Mouse (Mus musculus): ENCODE data around the gene Slc44a1. TPM values are rescaled to one million over a fixed set of nuclear protein-coding genes. Genes with fewer than 3 reads are reported as not detected.

Slc44a1 gene
- polyA plus RNA-seq, 1 experiment from 2014 or later, result 19.5 TPM

GRCm38 (mm10) chr4:53522655-53523054 lies 82.4 kb downstream of the Slc44a1 start:
- no peak for ATAC-seq (replicated peaks; ENCODE audit: insufficient number of reproducible peaks, low FRiP score, low TSS enrichment)
- H3K4me3 ChIP-seq (ENCODE audit: low read depth, low read length), result no peak overlapping the region
- 61% methylated on average over 8 of the region's 8 CpGs for WGBS (ENCODE audit: insufficient replicate concordance)
- H3K9me3 ChIP-seq (replicated peaks; ENCODE audit: control insufficient read depth, low read length), result no peaks in the 10 kb centered on the region
- H3K4me1 ChIP-seq (ENCODE audit: control insufficient read depth, insufficient read depth, low read length), result peaks cover 5% of the 10 kb centered on the region; the same call in 1 of the 2 replicates
- H3K27ac ChIP-seq (ENCODE audit: low read depth, low read length), result no peak overlapping the region
- H3K9ac ChIP-seq (ENCODE audit: low read depth, low read length), result no peak overlapping the region
- H3K36me3 ChIP-seq (ENCODE audit: control insufficient read depth, insufficient read depth, low read length), result no peaks in the 10 kb centered on the region
- no peaks in the 10 kb centered on the region for H3K27me3 ChIP-seq (ENCODE audit: control insufficient read depth, insufficient read depth, low read length)
- H3K4me2 ChIP-seq, result no peak overlapping the region

GRCm38 (mm10) chr4:53525503-53525902 lies 85.3 kb downstream of the Slc44a1 start:
- Histone ChIP-seq H3K36me3 (ENCODE audit: control insufficient read depth, insufficient read depth, low read length) (no peaks in the 10 kb centered on the region), H3K9ac (ENCODE audit: low read depth, low read length) (no peak overlapping the region), H3K9me3 (replicated peaks; ENCODE audit: control insufficient read depth, low read length) (no peaks in the 10 kb centered on the region), H3K4me1 (ENCODE audit: control insufficient read depth, insufficient read depth, low read length) (peaks cover 5% of the 10 kb centered on the region; the same call in 1 of the 2 replicates), H3K27me3 (ENCODE audit: control insufficient read depth, insufficient read depth, low read length) (no peaks in the 10 kb centered on the region), H3K4me3 (ENCODE audit: low read depth, low read length) (no peak overlapping the region), H3K4me2 (no peak overlapping the region), H3K27ac (ENCODE audit: low read depth, low read length) (no peak overlapping the region)
- WGBS (ENCODE audit: insufficient replicate concordance), result 83% methylated on average over 6 of the region's 6 CpGs
- ATAC-seq (replicated peaks; ENCODE audit: insufficient number of reproducible peaks, low FRiP score, low TSS enrichment), result no peak

- H3K27ac ChIP-seq (ENCODE audit: low read depth, low read length), result no peak overlapping the region
- no peaks in the 10 kb centered on the region for H3K9me3 ChIP-seq (replicated peaks; ENCODE audit: control insufficient read depth, low read length)
- H3K36me3 ChIP-seq (ENCODE audit: control insufficient read depth, insufficient read depth, low read length), result no peaks in the 10 kb centered on the region
- H3K4me1 ChIP-seq (ENCODE audit: control insufficient read depth, insufficient read depth, low read length), result peaks cover 4% of the 10 kb centered on the region; the same call in 1 of the 2 replicates
- H3K4me3 ChIP-seq (ENCODE audit: low read depth, low read length), result no peak overlapping the region
- H3K9ac ChIP-seq (ENCODE audit: low read depth, low read length), result no peak overlapping the region
- 86% methylated on average over 1 of the region's 1 CpGs for WGBS (ENCODE audit: insufficient replicate concordance)
- no peak for ATAC-seq (replicated peaks; ENCODE audit: insufficient number of reproducible peaks, low FRiP score, low TSS enrichment)
- no peaks in the 10 kb centered on the region for H3K27me3 ChIP-seq (ENCODE audit: control insufficient read depth, insufficient read depth, low read length)
- H3K4me2 ChIP-seq, result no peak overlapping the region
These were observed 85.8 kb downstream of the Slc44a1 start for GRCm38 (mm10) chr4:53525994-53526393.

GRCm38 (mm10) chr4:53526446-53526845 lies 86.2 kb downstream of the Slc44a1 start:
- Histone ChIP-seq H3K4me2 (no peak overlapping the region), H3K4me3 (ENCODE audit: low read depth, low read length) (no peak overlapping the region), H3K27ac (ENCODE audit: low read depth, low read length) (no peak overlapping the region), H3K9me3 (replicated peaks; ENCODE audit: control insufficient read depth, low read length) (no peaks in the 10 kb centered on the region), H3K27me3 (ENCODE audit: control insufficient read depth, insufficient read depth, low read length) (no peaks in the 10 kb centered on the region), H3K4me1 (ENCODE audit: control insufficient read depth, insufficient read depth, low read length) (peaks cover 3% of the 10 kb centered on the region; the same call in 1 of the 2 replicates), H3K36me3 (ENCODE audit: control insufficient read depth, insufficient read depth, low read length) (no peaks in the 10 kb centered on the region), H3K9ac (ENCODE audit: low read depth, low read length) (no peak overlapping the region)
- WGBS (ENCODE audit: insufficient replicate concordance), result 61% methylated on average over 2 of the region's 2 CpGs
- no peak for ATAC-seq (replicated peaks; ENCODE audit: insufficient number of reproducible peaks, low FRiP score, low TSS enrichment)

- no peaks in the 10 kb centered on the region for H3K27me3 ChIP-seq (ENCODE audit: control insufficient read depth, insufficient read depth, low read length)
- 90% methylated on average over 12 of the region's 12 CpGs for WGBS (ENCODE audit: insufficient replicate concordance)
- no peak overlapping the region for H3K9ac ChIP-seq (ENCODE audit: low read depth, low read length)
- H3K4me2 ChIP-seq, result no peak overlapping the region
- no peak for ATAC-seq (replicated peaks; ENCODE audit: insufficient number of reproducible peaks, low FRiP score, low TSS enrichment)
- H3K4me1 ChIP-seq (ENCODE audit: control insufficient read depth, insufficient read depth, low read length), result no peaks in the 10 kb centered on the region
- H3K4me3 ChIP-seq (ENCODE audit: low read depth, low read length), result no peak overlapping the region
- H3K9me3 ChIP-seq (replicated peaks; ENCODE audit: control insufficient read depth, low read length), result no peaks in the 10 kb centered on the region
- H3K27ac ChIP-seq (ENCODE audit: low read depth, low read length), result no peak overlapping the region
- no peaks in the 10 kb centered on the region for H3K36me3 ChIP-seq (ENCODE audit: control insufficient read depth, insufficient read depth, low read length)
These were observed 95.6 kb downstream of the Slc44a1 start for GRCm38 (mm10) chr4:53535795-53536194.

GRCm38 (mm10) chr4:53537101-53537500 lies 96.9 kb downstream of the Slc44a1 start:
- no peak overlapping the region for H3K4me3 ChIP-seq (ENCODE audit: low read depth, low read length)
- no peak overlapping the region for H3K9ac ChIP-seq (ENCODE audit: low read depth, low read length)
- no peaks in the 10 kb centered on the region for H3K36me3 ChIP-seq (ENCODE audit: control insufficient read depth, insufficient read depth, low read length)
- H3K27ac ChIP-seq (ENCODE audit: low read depth, low read length), result no peak overlapping the region
- H3K4me2 ChIP-seq, result no peak overlapping the region
- H3K27me3 ChIP-seq (ENCODE audit: control insufficient read depth, insufficient read depth, low read length), result no peaks in the 10 kb centered on the region
- no peaks in the 10 kb centered on the region for H3K9me3 ChIP-seq (replicated peaks; ENCODE audit: control insufficient read depth, low read length)
- H3K4me1 ChIP-seq (ENCODE audit: control insufficient read depth, insufficient read depth, low read length), result no peaks in the 10 kb centered on the region
- ATAC-seq (replicated peaks; ENCODE audit: insufficient number of reproducible peaks, low FRiP score, low TSS enrichment), result no peak

- H3K9ac ChIP-seq (ENCODE audit: low read depth, low read length), result no peak overlapping the region
- no peaks in the 10 kb centered on the region for H3K4me1 ChIP-seq (ENCODE audit: control insufficient read depth, insufficient read depth, low read length)
- WGBS (ENCODE audit: insufficient replicate concordance), result 74% methylated on average over 2 of the region's 2 CpGs
- no peak overlapping the region for H3K27ac ChIP-seq (ENCODE audit: low read depth, low read length)
- H3K36me3 ChIP-seq (ENCODE audit: control insufficient read depth, insufficient read depth, low read length), result no peaks in the 10 kb centered on the region
- no peak overlapping the region for H3K4me2 ChIP-seq
- H3K27me3 ChIP-seq (ENCODE audit: control insufficient read depth, insufficient read depth, low read length), result no peaks in the 10 kb centered on the region
- ATAC-seq (replicated peaks; ENCODE audit: insufficient number of reproducible peaks, low FRiP score, low TSS enrichment), result no peak
- no peaks in the 10 kb centered on the region for H3K9me3 ChIP-seq (replicated peaks; ENCODE audit: control insufficient read depth, low read length)
- H3K4me3 ChIP-seq (ENCODE audit: low read depth, low read length), result no peak overlapping the region
These were observed 97.3 kb downstream of the Slc44a1 start for GRCm38 (mm10) chr4:53537539-53537938.

- no peak for ATAC-seq (replicated peaks; ENCODE audit: insufficient number of reproducible peaks, low FRiP score, low TSS enrichment)
- Histone ChIP-seq H3K9me3 (replicated peaks; ENCODE audit: control insufficient read depth, low read length) (no peaks in the 10 kb centered on the region), H3K27ac (ENCODE audit: low read depth, low read length) (no peak overlapping the region), H3K4me2 (no peak overlapping the region), H3K27me3 (ENCODE audit: control insufficient read depth, insufficient read depth, low read length) (no peaks in the 10 kb centered on the region), H3K36me3 (ENCODE audit: control insufficient read depth, insufficient read depth, low read length) (0 out of 2 replicates have a peak, but pooled peaks cover 2% of the 10 kb centered on the region), H3K4me1 (ENCODE audit: control insufficient read depth, insufficient read depth, low read length) (no peaks in the 10 kb centered on the region), H3K9ac (ENCODE audit: low read depth, low read length) (no peak overlapping the region), H3K4me3 (ENCODE audit: low read depth, low read length) (no peak overlapping the region)
- WGBS (ENCODE audit: insufficient replicate concordance), result 81% methylated on average over 11 of the region's 11 CpGs
These were observed 98.4 kb downstream of the Slc44a1 start for GRCm38 (mm10) chr4:53538600-53538999.

- Histone ChIP-seq H3K27me3 (ENCODE audit: control insufficient read depth, insufficient read depth, low read length) (no peaks in the 10 kb centered on the region), H3K4me1 (ENCODE audit: control insufficient read depth, insufficient read depth, low read length) (no peaks in the 10 kb centered on the region), H3K9me3 (replicated peaks; ENCODE audit: control insufficient read depth, low read length) (no peaks in the 10 kb centered on the region), H3K4me3 (ENCODE audit: low read depth, low read length) (no peak overlapping the region), H3K4me2 (no peak overlapping the region), H3K36me3 (ENCODE audit: control insufficient read depth, insufficient read depth, low read length) (0 out of 2 replicates have a peak, but pooled peaks cover 2% of the 10 kb centered on the region), H3K27ac (ENCODE audit: low read depth, low read length) (no peak overlapping the region), H3K9ac (ENCODE audit: low read depth, low read length) (no peak overlapping the region)
- WGBS (ENCODE audit: insufficient replicate concordance), result 90% methylated on average over 11 of the region's 11 CpGs
- no peak for ATAC-seq (replicated peaks; ENCODE audit: insufficient number of reproducible peaks, low FRiP score, low TSS enrichment)
These were observed 99.7 kb downstream of the Slc44a1 start for GRCm38 (mm10) chr4:53539929-53540328.

All from heart, embryonic 11.5 days (tissue).